Mouse (Mus musculus) small intestine, adult 2 months (tissue): ENCODE data around the gene Cfl1.

Source experiments
- CTCF ChIP-seq: fragments of 200-500 bp; IDR thresholded peaks from 2 replicates; pipeline ENCODE4 v1.5.1; 2012; ENCODE audit warnings: low read depth, mild to moderate bottlenecking, control low read depth, inconsistent platforms, low read length, moderate library complexity, mixed read lengths; ENCODE audit not compliant: insufficient replicate concordance, insufficient read length; ENCODE audit errors: extremely low read depth
- POLR2A ChIP-seq: fragments of 200-500 bp; IDR thresholded peaks from 2 replicates; pipeline ENCODE4 v1.6.1; 2012; ENCODE audit warnings: low read depth, mild to moderate bottlenecking, control low read depth, inconsistent platforms, low read length, moderate library complexity

DNA sequence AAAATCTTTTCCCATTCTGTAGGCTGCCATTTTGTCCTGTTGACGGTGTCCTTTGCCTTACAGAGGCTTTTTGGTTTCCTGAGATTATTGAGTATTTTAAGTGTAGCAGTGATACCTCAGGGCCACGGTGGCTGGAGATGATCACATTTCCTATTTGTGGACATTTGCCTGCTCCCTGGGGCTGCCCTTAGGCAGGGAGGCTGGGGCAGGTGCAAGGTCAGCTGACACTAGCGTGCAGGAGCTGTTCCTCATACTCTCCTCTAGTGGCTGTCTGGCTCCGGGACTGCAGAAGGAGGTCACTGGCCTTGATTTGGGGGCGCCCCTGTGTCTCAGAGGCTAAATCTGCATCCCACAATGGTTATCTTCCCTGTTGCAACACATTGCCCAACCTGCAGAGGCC lies 34.9 kb downstream of the Cfl1 start:
- TF ChIP-seq POLR2A (no peak), CTCF (no peak)
